Mouse (Mus musculus) intestine, postnatal 0 days (tissue): ENCODE data around the gene Rnf187. TPM values are rescaled to one million over a fixed set of nuclear protein-coding genes. Genes with fewer than 3 reads are reported as not detected.

Experiments used
- ATAC-seq: fragments of 200-750 bp; cut with Nextera tagmentation; 2 replicates; pipeline ENCODE4 v1.8.0; 2017; ENCODE audit warnings: mild to moderate bottlenecking, moderate TSS enrichment, moderate library complexity
- H3K27ac ChIP-seq: fragments of 300-500 bp; sonication (generic); 2 replicates; pipeline ENCODE4 v1.5.1; 2014; ENCODE audit warnings: mild to moderate bottlenecking, low read depth, low read length, moderate library complexity
- H3K27me3 ChIP-seq: fragments of 300-500 bp; sonication (generic); replicated peaks from 2 replicates; pipeline ENCODE4 v1.6.1; 2014; ENCODE audit warnings: low read length, mixed read lengths; ENCODE audit not compliant: control insufficient read depth, insufficient read depth
- H3K36me3 ChIP-seq: fragments of 300-500 bp; sonication (generic); 2 replicates; pipeline ENCODE4 v1.6.1; 2014; ENCODE audit warnings: mild to moderate bottlenecking, moderate library complexity; ENCODE audit not compliant: control insufficient read depth, insufficient read depth
- H3K4me1 ChIP-seq: fragments of 300-500 bp; sonication (generic); replicated peaks from 2 replicates; pipeline ENCODE4 v1.6.1; 2014; ENCODE audit warnings: antibody characterized with exemption, low read length, mixed read lengths; ENCODE audit not compliant: control insufficient read depth, insufficient read depth
- H3K4me2 ChIP-seq: fragments of 300-500 bp; sonication (generic); replicated peaks from 2 replicates; pipeline ENCODE4 v1.6.1; 2014; ENCODE audit warnings: low read depth, mild to moderate bottlenecking, moderate library complexity
- H3K4me3 ChIP-seq: fragments of 300-500 bp; sonication (generic); 2 replicates; pipeline ENCODE4 v1.5.1; 2014; ENCODE audit warnings: low read depth, low read length
- H3K9ac ChIP-seq: fragments of 300-500 bp; sonication (generic); 2 replicates; pipeline ENCODE4 v1.6.1; 2014; ENCODE audit warnings: mild to moderate bottlenecking, low read depth, low read length
- H3K9me3 ChIP-seq: fragments of 300-500 bp; sonication (generic); 2 replicates; pipeline ENCODE4 v1.6.1; 2016; ENCODE audit warnings: mixed run types; ENCODE audit not compliant: control insufficient read depth
- CTCF ChIP-seq: sonication (generic); IDR thresholded peaks from 2 replicates; pipeline ENCODE4 v1.5.1; 2016; ENCODE audit warnings: low read depth, mild to moderate bottlenecking, control low read depth, antibody characterized with exemption, moderate library complexity
- WGBS: fragments of 180-500 bp; shearing (Covaris S2); extraction: QIAGEN DNeasy Blood & Tissue Kit; methylation state at CpG from one replicate; pipeline ENCODE4 v1.1.7; 2014; 5-methylcytosine and 5-hydroxymethylcytosine counted together
- polyA plus RNA-seq: library from polyadenylated mRNA; unstranded; fragments of >200 nt; fragmentation: Nextera tagmentation; extraction: Ambion mirVana; gene quantifications from 2 replicates; pipeline ENCODE4 v1.2.1, GENCODE M21; 2015

Rnf187 gene
- polyA plus RNA-seq, 1 experiment from 2014 or later = 113 TPM

DNA sequence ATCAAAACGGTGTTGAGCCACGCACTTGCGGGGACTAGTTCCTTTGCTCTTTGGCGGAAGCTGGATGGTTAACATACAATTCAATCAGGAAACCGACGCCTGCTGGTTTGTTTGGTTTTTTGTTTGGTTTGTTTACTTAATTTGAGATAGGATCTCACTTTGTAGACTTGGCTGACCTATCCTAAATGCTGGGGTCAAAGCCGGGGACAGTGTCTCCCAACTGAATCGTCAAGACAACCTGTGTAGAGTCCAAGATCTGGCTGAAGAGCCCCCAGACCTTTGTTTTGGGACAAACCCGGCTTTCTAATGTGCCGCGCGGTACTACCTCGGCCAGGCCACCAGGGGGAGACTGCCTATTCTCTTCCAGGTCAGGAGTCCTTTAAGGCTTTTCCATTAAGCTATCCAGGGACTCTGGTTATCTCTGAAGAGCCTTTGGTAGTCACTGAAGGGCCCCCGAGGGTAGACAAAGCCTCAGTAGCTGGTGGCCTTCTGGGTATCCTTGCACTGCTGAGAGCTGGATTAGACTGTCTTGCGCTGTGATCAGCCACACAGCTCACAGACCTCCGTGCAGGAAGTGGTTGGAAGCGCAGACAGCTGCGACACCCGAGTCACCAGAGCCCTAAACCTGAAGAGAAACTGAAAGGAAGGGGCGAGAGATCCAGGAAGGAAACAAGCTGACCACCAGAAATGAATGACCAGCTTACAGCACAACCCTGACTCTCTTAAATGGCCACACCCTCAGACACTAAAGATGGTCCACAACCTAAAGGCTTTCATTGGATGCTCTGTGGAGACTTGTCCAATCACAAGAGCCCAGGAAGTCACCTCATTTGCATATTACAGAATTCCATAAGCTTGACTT, 10.7 kb downstream of the Rnf187 start:
- H3K27ac ChIP-seq = peak overlapping the region; percentile 70
- H3K4me3 ChIP-seq = peak overlapping the region; percentile 29
- TF ChIP-seq CTCF = peak; percentile 88
- no peaks in the 10 kb centered on the region for H3K27me3 ChIP-seq
- WGBS = 15% methylated on average over 20 of the region's 20 CpGs
- no peaks in the 10 kb centered on the region for H3K9me3 ChIP-seq
- peak; percentile 78 for ATAC-seq
- H3K4me2 ChIP-seq = peak overlapping the region; percentile 61
- no peaks in the 10 kb centered on the region for H3K4me1 ChIP-seq
- peaks cover 4% of the 10 kb centered on the region for H3K36me3 ChIP-seq
- peak overlapping the region; percentile 13; the same call in 1 of the 2 replicates for H3K9ac ChIP-seq

DNA sequence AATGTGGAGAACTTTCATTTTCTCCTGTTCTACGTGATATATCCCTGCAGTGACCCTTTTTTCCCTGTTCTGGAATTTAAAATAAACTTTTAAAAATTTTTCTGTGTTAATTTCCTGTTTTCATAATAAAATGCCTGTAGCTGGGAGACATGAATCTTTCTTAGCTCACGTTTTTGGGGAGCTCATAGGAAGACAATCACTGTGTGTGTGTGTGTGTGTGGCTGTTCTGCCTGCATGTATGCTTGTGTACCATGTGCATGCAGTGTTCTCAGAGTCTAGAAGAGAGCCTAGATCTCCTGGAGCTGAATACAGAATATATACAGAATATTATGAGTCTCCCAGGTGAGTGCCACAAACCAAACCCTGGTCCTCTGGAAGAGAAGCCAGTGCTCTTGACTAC, 11.7 kb downstream of the Rnf187 start:
- Histone ChIP-seq H3K27me3 (no peaks in the 10 kb centered on the region), H3K9ac (no peak overlapping the region), H3K4me1 (no peaks in the 10 kb centered on the region), H3K36me3 (no peaks in the 10 kb centered on the region), H3K4me3 (no peak overlapping the region), H3K4me2 (no peak overlapping the region), H3K9me3 (no peaks in the 10 kb centered on the region), H3K27ac (no peak overlapping the region)
- WGBS = 59% methylated on average over 2 of the region's 2 CpGs
- TF ChIP-seq CTCF = no peak
- ATAC-seq = no peak

DNA sequence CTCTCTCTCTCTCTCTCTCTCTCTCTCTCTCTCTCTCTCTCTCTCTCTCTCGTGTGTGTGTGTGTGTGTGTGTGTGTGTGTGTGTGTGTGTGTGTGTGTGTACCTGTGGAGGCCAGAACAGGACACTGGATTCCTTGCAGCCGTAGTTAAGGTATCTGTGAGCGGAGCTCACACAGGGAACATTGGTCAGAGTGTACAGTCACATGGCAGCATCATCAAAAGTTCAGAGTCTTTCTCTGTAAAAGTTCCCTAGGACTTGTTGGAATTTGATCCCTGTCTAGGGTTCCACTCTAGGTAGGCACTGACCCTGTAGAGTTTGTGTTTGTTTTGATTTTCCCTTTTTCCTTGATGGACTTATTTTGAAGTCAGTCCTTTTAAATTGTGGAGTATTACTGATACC, 12.1 kb downstream of the Rnf187 start:
- Histone ChIP-seq H3K9ac (no peak overlapping the region), H3K27me3 (no peaks in the 10 kb centered on the region), H3K36me3 (no peaks in the 10 kb centered on the region), H3K4me2 (no peak overlapping the region), H3K27ac (no peak overlapping the region), H3K4me1 (no peaks in the 10 kb centered on the region), H3K4me3 (no peak overlapping the region), H3K9me3 (no peaks in the 10 kb centered on the region)
- TF ChIP-seq CTCF = no peak
- 56% methylated on average over 2 of the region's 3 CpGs for WGBS
- ATAC-seq = peak; percentile 25; the same call in 1 of the 2 replicates

DNA sequence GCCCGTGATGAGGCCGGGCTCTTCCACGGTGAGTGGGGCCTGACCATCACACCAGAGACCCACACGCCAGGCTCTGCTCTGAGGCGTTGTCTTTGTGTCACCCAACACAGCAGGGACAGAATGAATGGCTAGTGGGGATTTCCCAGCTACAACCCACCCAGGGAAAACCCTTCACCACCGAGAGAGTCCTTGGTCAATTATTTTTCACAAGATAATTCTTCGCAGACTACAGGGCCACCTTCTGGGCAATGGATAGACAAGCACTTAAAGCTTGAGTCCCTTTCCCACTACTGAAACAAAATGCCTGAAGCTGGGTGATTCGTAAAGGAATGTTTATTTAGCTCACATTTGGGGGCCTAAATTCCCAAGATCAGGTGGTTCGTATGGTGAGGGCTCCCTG, 16.3 kb downstream of the Rnf187 start:
- Histone ChIP-seq H3K4me2 (no peak overlapping the region), H3K4me3 (no peak overlapping the region), H3K27me3 (no peaks in the 10 kb centered on the region), H3K36me3 (no peaks in the 10 kb centered on the region), H3K27ac (no peak overlapping the region), H3K4me1 (no peaks in the 10 kb centered on the region), H3K9me3 (no peaks in the 10 kb centered on the region), H3K9ac (no peak overlapping the region)
- TF ChIP-seq CTCF = 0 out of 2 replicates have a peak, but pooled peaks have one; percentile 16
- ATAC-seq = no peak
- WGBS = 77% methylated on average over 9 of the region's 9 CpGs

DNA sequence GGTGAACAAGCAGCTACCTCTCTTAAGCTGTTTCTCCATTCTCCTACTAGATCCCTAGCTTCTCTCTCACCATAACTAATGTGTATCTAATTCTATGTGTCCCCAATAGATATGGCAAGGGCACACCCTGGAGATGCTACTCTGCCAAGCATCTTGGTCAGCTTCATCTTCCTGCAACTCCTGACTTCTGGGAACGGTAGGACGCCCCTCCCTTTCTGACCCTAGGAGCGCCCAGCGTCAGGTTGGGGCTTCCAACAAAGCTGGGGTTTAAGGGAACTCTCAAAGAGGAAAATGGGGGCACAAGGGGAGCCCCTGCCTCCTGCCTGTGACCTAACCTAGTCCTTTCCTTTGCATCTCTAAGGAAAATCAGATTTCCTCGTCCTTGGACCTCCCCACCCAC, 20.0 kb downstream of the Rnf187 start:
- no peak overlapping the region for H3K9ac ChIP-seq
- H3K27me3 ChIP-seq = no peaks in the 10 kb centered on the region
- no peaks in the 10 kb centered on the region for H3K36me3 ChIP-seq
- WGBS = 69% methylated on average over 5 of the region's 5 CpGs
- H3K9me3 ChIP-seq = no peaks in the 10 kb centered on the region
- no peak overlapping the region for H3K27ac ChIP-seq
- no peak overlapping the region for H3K4me3 ChIP-seq
- H3K4me2 ChIP-seq = no peak overlapping the region
- H3K4me1 ChIP-seq = no peaks in the 10 kb centered on the region; the same call in 1 of the 2 replicates
- no peak for TF ChIP-seq CTCF
- ATAC-seq = no peak

DNA sequence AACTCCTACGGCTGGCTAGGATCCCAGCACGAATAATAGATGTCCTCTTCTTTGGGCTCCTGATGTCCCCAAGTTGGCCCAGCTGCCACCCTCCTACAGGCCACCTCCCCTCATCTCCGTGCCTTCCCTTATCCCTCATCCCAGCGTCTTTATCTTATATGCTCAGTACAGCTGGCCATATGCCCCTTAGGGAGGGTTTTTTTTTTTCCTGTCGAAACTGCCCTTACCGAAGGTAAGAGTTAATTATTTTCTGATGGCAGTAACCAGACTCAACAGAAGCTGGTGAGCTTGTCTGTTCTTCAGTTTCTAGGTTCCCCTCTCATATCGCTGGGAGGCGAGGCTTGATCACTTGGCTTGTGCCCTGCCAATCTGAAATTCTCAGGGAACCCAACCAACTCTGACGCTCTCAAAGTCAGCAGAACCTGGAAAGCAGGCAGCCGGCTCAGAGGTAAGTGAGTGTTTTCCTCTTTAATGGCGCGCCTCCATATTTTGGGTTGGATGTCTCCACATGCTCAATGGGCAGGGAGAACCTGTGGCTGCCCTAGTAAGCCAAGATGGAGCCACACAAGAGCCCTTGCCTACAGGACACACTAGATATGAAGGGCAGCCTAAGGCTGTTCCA, 20.9 kb downstream of the Rnf187 start, which contains the start of gene Btnl10:
Gene Btnl10 (plus strand): TSS at position 164 of the 622 bp plus-strand sequence.
- ATAC-seq = no peak
- Histone ChIP-seq H3K4me1 (no peaks in the 10 kb centered on the region; the same call in 1 of the 2 replicates), H3K9ac (no peak within 1 kb of the TSS), H3K4me3 (no peak within 1 kb of the TSS), H3K4me2 (no peak within 1 kb of the TSS), H3K9me3 (no peaks in the 10 kb centered on the region), H3K27ac (no peak within 1 kb of the TSS), H3K36me3 (no peaks in the 10 kb centered on the region), H3K27me3 (no peaks in the 10 kb centered on the region)
- TF ChIP-seq CTCF = no peak
- 76% methylated on average over 12 of the region's 12 CpGs for WGBS
